Mouse (Mus musculus): ENCODE measurements at regions not wholly inside any gene's neighbourhood (a gene's known extent, or its start where the extent isn't known, plus 50 kb on each side); places are given as distances from the start of the nearest gene placed in this dataset.
A peak's percentile ranks its signal among the peaks of the same experiment; 100 is the strongest.

- Histone ChIP-seq H3K9me3 (ENCODE audit: low read depth, low read length) (no peaks in the 10 kb centered on the region), H3K9ac (no peak overlapping the region), H3K4me1 (ENCODE audit: insufficient read depth) (no peaks in the 10 kb centered on the region), H3K36me3 (ENCODE audit: insufficient read depth) (no peaks in the 10 kb centered on the region), H3K27me3 (ENCODE audit: insufficient read depth, low read length) (no peaks in the 10 kb centered on the region), H3K4me2 (no peak overlapping the region), H3K27ac (ENCODE audit: low read depth) (no peak overlapping the region), H3K4me3 (ENCODE audit: low read depth, low read length) (no peak overlapping the region)
- DNase-seq (no peak), ATAC-seq (ENCODE audit: insufficient read depth) (no peak)
- TF ChIP-seq CTCF (IDR thresholded peaks at IDR 0.05; ENCODE audit: low read depth), result no peak
- WGBS, result 89% methylated on average over 5 of the region's 5 CpGs
Measured at GRCm38 (mm10) chr14:120120261-120120660, 78.0 kb upstream of the Oxgr1 start.

GRCm38 (mm10) chr14:120125315-120125714 lies 83.1 kb upstream of the Oxgr1 start:
- 71% methylated on average over 5 of the region's 5 CpGs for WGBS
- no peak overlapping the region for H3K4me2 ChIP-seq
- no peaks in the 10 kb centered on the region for H3K4me1 ChIP-seq (ENCODE audit: insufficient read depth)
- H3K36me3 ChIP-seq (ENCODE audit: insufficient read depth), result no peaks in the 10 kb centered on the region
- H3K9me3 ChIP-seq (ENCODE audit: low read depth, low read length), result no peaks in the 10 kb centered on the region
- H3K9ac ChIP-seq, result no peak overlapping the region
- TF ChIP-seq CTCF (IDR thresholded peaks at IDR 0.05; ENCODE audit: low read depth), result no peak
- no peak overlapping the region for H3K27ac ChIP-seq (ENCODE audit: low read depth)
- ATAC-seq (ENCODE audit: insufficient read depth) (no peak), DNase-seq (no peak)
- no peak overlapping the region for H3K4me3 ChIP-seq (ENCODE audit: low read depth, low read length)
- no peaks in the 10 kb centered on the region for H3K27me3 ChIP-seq (ENCODE audit: insufficient read depth, low read length)

- 68% methylated on average over 5 of the region's 5 CpGs for WGBS
- H3K9me3 ChIP-seq (ENCODE audit: low read depth, low read length), result no peaks in the 10 kb centered on the region
- no peaks in the 10 kb centered on the region for H3K4me1 ChIP-seq (ENCODE audit: insufficient read depth)
- no peak for TF ChIP-seq CTCF (IDR thresholded peaks at IDR 0.05; ENCODE audit: low read depth)
- H3K9ac ChIP-seq, result no peak overlapping the region
- ATAC-seq (ENCODE audit: insufficient read depth), result no peak
- H3K36me3 ChIP-seq (ENCODE audit: insufficient read depth), result no peaks in the 10 kb centered on the region
- peak; percentile 28 for DNase-seq
- no peak overlapping the region for H3K4me2 ChIP-seq
- no peak overlapping the region for H3K4me3 ChIP-seq (ENCODE audit: low read depth, low read length)
- H3K27ac ChIP-seq (ENCODE audit: low read depth), result no peak overlapping the region
- H3K27me3 ChIP-seq (ENCODE audit: insufficient read depth, low read length), result no peaks in the 10 kb centered on the region
Measured at GRCm38 (mm10) chr14:120127481-120127880, 85.2 kb upstream of the Oxgr1 start.

- Histone ChIP-seq H3K4me3 (ENCODE audit: low read depth, low read length) (no peak overlapping the region), H3K9ac (no peak overlapping the region), H3K36me3 (ENCODE audit: insufficient read depth) (no peaks in the 10 kb centered on the region), H3K9me3 (ENCODE audit: low read depth, low read length) (no peaks in the 10 kb centered on the region), H3K27me3 (ENCODE audit: insufficient read depth, low read length) (no peaks in the 10 kb centered on the region), H3K4me2 (no peak overlapping the region), H3K27ac (ENCODE audit: low read depth) (no peak overlapping the region), H3K4me1 (ENCODE audit: insufficient read depth) (0 out of 2 replicates have a peak, but pooled peaks cover 6% of the 10 kb centered on the region)
- no peak for TF ChIP-seq CTCF (IDR thresholded peaks at IDR 0.05; ENCODE audit: low read depth)
- ATAC-seq (ENCODE audit: insufficient read depth), result no peak
- DNase-seq, result no peak
- WGBS, result 68% methylated on average over 6 of the region's 6 CpGs
Measured at GRCm38 (mm10) chr14:120134346-120135008, 92.2 kb upstream of the Oxgr1 start.

- TF ChIP-seq CTCF (IDR thresholded peaks at IDR 0.05; ENCODE audit: low read depth), result no peak
- Histone ChIP-seq H3K4me2 (no peak overlapping the region), H3K27ac (ENCODE audit: low read depth) (no peak overlapping the region), H3K9me3 (ENCODE audit: low read depth, low read length) (no peaks in the 10 kb centered on the region), H3K27me3 (ENCODE audit: insufficient read depth, low read length) (no peaks in the 10 kb centered on the region), H3K4me1 (ENCODE audit: insufficient read depth) (0 out of 2 replicates have a peak, but pooled peaks cover 6% of the 10 kb centered on the region), H3K9ac (no peak overlapping the region), H3K36me3 (ENCODE audit: insufficient read depth) (no peaks in the 10 kb centered on the region), H3K4me3 (ENCODE audit: low read depth, low read length) (no peak overlapping the region)
- WGBS, result 37% methylated on average over 5 of the region's 5 CpGs
- DNase-seq, result no peak
- no peak for ATAC-seq (ENCODE audit: insufficient read depth)
Measured at GRCm38 (mm10) chr14:120135198-120135597, 93.0 kb upstream of the Oxgr1 start.

GRCm38 (mm10) chr14:120136736-120137135 lies 94.5 kb upstream of the Oxgr1 start:
- 0 out of 2 replicates have a peak, but pooled peaks cover 6% of the 10 kb centered on the region for H3K4me1 ChIP-seq (ENCODE audit: insufficient read depth)
- no peak overlapping the region for H3K4me3 ChIP-seq (ENCODE audit: low read depth, low read length)
- no peak overlapping the region for H3K9ac ChIP-seq
- H3K27ac ChIP-seq (ENCODE audit: low read depth), result no peak overlapping the region
- H3K9me3 ChIP-seq (ENCODE audit: low read depth, low read length), result no peaks in the 10 kb centered on the region
- no peak overlapping the region for H3K4me2 ChIP-seq
- ATAC-seq (ENCODE audit: insufficient read depth), result no peak
- TF ChIP-seq CTCF (IDR thresholded peaks at IDR 0.05; ENCODE audit: low read depth), result no peak
- H3K27me3 ChIP-seq (ENCODE audit: insufficient read depth, low read length), result no peaks in the 10 kb centered on the region
- DNase-seq, result no peak
- WGBS, result 81% methylated on average over 8 of the region's 8 CpGs
- no peaks in the 10 kb centered on the region for H3K36me3 ChIP-seq (ENCODE audit: insufficient read depth)

- DNase-seq, result peak; percentile 98
- Histone ChIP-seq H3K4me2 (peak overlapping the region; percentile 46), H3K4me3 (ENCODE audit: low read depth, low read length) (peak overlapping the region; percentile 7; the same call in 1 of the 2 replicates), H3K36me3 (ENCODE audit: insufficient read depth) (no peaks in the 10 kb centered on the region), H3K9me3 (ENCODE audit: low read depth, low read length) (no peaks in the 10 kb centered on the region), H3K4me1 (ENCODE audit: insufficient read depth) (0 out of 2 replicates have a peak, but pooled peaks cover 6% of the 10 kb centered on the region), H3K27me3 (ENCODE audit: insufficient read depth, low read length) (no peaks in the 10 kb centered on the region), H3K9ac (no peak overlapping the region), H3K27ac (ENCODE audit: low read depth) (peak overlapping the region; percentile 64; the same call in 1 of the 2 replicates)
- TF ChIP-seq CTCF (IDR thresholded peaks at IDR 0.05; ENCODE audit: low read depth), result peak; percentile 96
- 2% methylated on average over 21 of the region's 21 CpGs for WGBS
- peak; percentile 94 for ATAC-seq (ENCODE audit: insufficient read depth)
Measured at GRCm38 (mm10) chr14:120137680-120138136, 95.5 kb upstream of the Oxgr1 start.
